Mouse (Mus musculus): Measurements from ENCODE around the gene Rarres2. TPM values are rescaled to one million over a fixed set of nuclear protein-coding genes. Genes with fewer than 3 reads are reported as not detected.

The Rarres2 gene
- polyA plus RNA-seq, 1 experiment, result 28.8 TPM

DNA sequence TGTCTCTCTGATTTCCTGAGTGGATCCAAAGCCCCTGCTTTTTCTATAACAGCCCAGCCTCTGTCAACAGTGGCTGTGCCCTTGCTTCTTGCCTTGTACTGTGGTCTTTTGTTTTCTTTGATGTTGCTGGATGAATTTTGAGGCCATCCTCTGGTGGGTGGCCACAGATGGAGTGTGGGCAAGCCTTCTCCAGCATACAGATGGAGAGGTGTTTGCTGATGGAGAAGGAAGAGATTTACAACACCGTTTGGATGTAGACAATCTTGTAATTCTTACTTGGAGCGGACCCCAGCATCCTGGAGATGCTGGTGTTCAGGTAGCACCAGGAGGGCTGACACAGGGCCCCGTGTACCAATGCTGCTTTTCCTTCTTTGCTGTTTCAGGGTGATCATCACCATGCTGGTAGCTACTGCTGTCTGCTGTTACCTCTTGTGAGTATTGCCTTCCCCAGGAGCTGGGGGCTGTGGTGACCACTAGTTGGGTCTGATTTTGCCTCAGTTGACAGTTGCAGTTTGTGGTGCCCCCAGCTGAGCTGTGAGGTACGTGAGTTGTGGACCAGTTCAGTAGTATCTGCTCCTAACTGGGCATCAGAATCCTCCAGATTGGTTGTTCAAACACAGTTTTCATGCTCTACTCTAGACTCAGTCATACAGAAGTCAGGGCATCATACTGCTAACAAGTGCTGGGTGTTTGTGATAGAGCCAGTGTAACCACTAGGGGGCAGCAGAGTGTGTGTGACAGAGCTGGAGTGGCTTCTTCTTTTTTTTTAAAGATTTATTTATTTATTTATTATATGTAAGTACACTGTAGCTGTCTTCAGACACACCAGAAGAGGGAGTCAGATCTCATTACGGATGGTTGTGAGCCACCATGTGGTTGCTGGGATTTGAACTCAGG, 33.5 kb downstream of the Rarres2 start:
- 81% methylated on average over 5 of the region's 5 CpGs for WGBS
- TF ChIP-seq CTCF (IDR thresholded peaks at IDR 0.05; ENCODE audit: borderline replicate concordance, control insufficient read depth, extremely low read depth, insufficient read depth, low read length, poor library complexity), result no peak
- no peak for TF ChIP-seq POLR2A (IDR thresholded peaks at IDR 0.05; ENCODE audit: control insufficient read depth, extremely low read depth, insufficient read depth, low read length, poor library complexity)
- H3K4me1 ChIP-seq (replicated peaks; ENCODE audit: control insufficient read depth, insufficient read depth, low read length), result no peaks in the 10 kb centered on the region
- H3K27ac ChIP-seq (ENCODE audit: control insufficient read depth, insufficient read depth, low read length), result no peak overlapping the region
- H3K36me3 ChIP-seq (ENCODE audit: control insufficient read depth, insufficient read depth, low read length), result no peaks in the 10 kb centered on the region
- H3K4me3 ChIP-seq (ENCODE audit: control insufficient read depth, insufficient read depth, low read length), result no peak overlapping the region
- no peaks in the 10 kb centered on the region for H3K27me3 ChIP-seq (ENCODE audit: control insufficient read depth, insufficient read depth, low read length)
- DNase-seq, result peak; percentile 71

DNA sequence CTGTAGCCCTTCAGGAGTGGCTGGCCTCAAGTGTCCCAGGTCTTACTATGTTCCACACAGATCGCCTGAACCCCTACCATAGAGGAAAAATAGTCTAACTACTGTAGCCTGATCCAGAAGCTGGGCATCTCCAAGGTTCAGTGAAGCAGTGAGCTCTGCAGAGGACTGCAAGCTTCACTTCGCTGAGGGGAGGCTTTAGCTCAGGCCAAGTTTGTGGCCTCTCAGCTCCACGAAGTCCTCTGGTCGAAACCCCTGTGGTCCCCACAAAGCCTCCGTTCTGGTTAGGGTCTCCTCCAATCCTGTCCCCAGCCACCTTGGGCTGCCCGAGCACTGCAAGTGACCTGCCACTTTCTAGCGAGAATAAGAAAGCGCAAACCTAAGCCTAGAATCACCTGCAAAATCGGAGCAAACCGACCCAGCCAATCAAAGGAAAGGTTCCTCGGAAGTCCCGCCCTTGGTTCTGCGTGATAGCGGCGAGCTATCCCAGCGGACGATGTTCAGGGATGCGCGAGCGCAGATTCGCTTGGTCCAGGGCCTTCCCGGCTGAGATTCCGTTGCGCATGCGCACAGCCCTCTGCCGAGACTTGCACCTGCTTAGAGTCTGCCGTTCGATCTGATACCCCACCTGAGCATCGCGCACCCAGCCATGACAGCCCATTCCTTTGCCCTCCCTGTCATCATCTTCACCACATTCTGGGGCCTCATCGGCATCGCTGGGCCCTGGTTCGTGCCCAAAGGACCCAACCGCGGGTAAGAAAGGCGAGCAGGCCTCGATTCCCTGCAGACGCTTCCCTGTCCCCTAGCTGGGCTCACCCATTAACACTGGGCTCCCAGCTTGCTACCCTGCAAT, 35.3 kb downstream of the Rarres2 start, which contains the start of gene Atp6v0e2:
Gene Atp6v0e2, plus strand, starts transcription at position 511 of the 850 bp plus-strand sequence.
- DNase-seq, result no peak
- no peaks in the 10 kb centered on the region for H3K4me1 ChIP-seq (replicated peaks; ENCODE audit: control insufficient read depth, insufficient read depth, low read length)
- H3K27me3 ChIP-seq (ENCODE audit: control insufficient read depth, insufficient read depth, low read length), result no peaks in the 10 kb centered on the region
- no peaks in the 10 kb centered on the region for H3K36me3 ChIP-seq (ENCODE audit: control insufficient read depth, insufficient read depth, low read length)
- H3K4me3 ChIP-seq (ENCODE audit: control insufficient read depth, insufficient read depth, low read length), result no peak within 1 kb of the TSS
- no peak within 1 kb of the TSS for H3K27ac ChIP-seq (ENCODE audit: control insufficient read depth, insufficient read depth, low read length)
- no peak for TF ChIP-seq POLR2A (IDR thresholded peaks at IDR 0.05; ENCODE audit: control insufficient read depth, extremely low read depth, insufficient read depth, low read length, poor library complexity)
- no peak for TF ChIP-seq CTCF (IDR thresholded peaks at IDR 0.05; ENCODE audit: borderline replicate concordance, control insufficient read depth, extremely low read depth, insufficient read depth, low read length, poor library complexity)
- WGBS, result 70% methylated on average over 38 of the region's 38 CpGs

DNA sequence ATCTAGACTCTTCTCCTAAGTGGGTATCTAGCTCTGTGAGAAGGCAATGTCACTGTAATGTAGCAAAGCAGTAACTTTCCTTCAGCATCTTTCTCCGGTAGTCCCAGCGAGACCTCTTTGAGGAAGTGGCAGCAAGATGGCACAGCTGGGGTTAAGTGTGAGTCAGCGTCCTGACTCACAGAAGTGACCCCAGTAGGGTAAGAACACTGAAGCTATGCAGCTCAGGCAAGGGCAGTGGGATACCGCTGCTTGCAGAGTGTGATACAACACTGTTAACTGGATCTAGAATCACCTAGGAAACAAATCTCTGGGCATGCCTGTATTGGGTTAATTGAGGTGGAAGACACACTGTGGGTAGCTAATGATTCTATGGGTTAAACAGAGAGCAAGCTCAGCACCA, 36.5 kb downstream of the Rarres2 start:
- H3K27me3 ChIP-seq (ENCODE audit: control insufficient read depth, insufficient read depth, low read length), result no peaks in the 10 kb centered on the region
- no peak for TF ChIP-seq POLR2A (IDR thresholded peaks at IDR 0.05; ENCODE audit: control insufficient read depth, extremely low read depth, insufficient read depth, low read length, poor library complexity)
- no peak for TF ChIP-seq CTCF (IDR thresholded peaks at IDR 0.05; ENCODE audit: borderline replicate concordance, control insufficient read depth, extremely low read depth, insufficient read depth, low read length, poor library complexity)

DNA sequence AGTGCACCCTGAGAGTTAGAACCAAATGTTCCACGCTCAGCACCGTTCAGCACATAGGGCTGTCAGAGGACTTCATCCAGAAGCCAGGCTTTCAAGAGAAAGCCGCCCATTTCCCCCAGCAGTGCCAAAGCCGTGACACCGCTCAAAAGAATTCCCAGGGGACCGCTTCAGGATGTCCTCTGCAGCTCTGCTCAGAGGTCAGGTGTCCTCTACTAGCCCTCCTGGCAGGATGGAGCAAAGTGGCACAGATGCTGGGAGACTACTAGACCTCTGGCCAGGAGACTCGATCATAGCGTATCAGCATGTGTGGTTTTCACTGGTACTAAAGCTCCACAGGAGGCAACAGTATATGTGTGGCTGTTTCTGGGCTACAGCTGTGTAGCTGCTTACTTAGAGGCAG, 37.7 kb downstream of the Rarres2 start:
- Histone ChIP-seq H3K27me3 (ENCODE audit: control insufficient read depth, insufficient read depth, low read length) (no peaks in the 10 kb centered on the region), H3K27ac (ENCODE audit: control insufficient read depth, insufficient read depth, low read length) (no peak overlapping the region), H3K4me3 (ENCODE audit: control insufficient read depth, insufficient read depth, low read length) (no peak overlapping the region), H3K4me1 (replicated peaks; ENCODE audit: control insufficient read depth, insufficient read depth, low read length) (no peaks in the 10 kb centered on the region), H3K36me3 (ENCODE audit: control insufficient read depth, insufficient read depth, low read length) (no peaks in the 10 kb centered on the region)
- no peak for DNase-seq
- TF ChIP-seq CTCF (IDR thresholded peaks at IDR 0.05; ENCODE audit: borderline replicate concordance, control insufficient read depth, extremely low read depth, insufficient read depth, low read length, poor library complexity) (no peak), POLR2A (IDR thresholded peaks at IDR 0.05; ENCODE audit: control insufficient read depth, extremely low read depth, insufficient read depth, low read length, poor library complexity) (no peak)
- 94% methylated on average over 8 of the region's 8 CpGs for WGBS

More for the DNA sequence above, 36.5 kb downstream of the Rarres2 start:
- H3K4me1 ChIP-seq (replicated peaks; ENCODE audit: control insufficient read depth, insufficient read depth, low read length), result no peaks in the 10 kb centered on the region
- H3K4me3 ChIP-seq (ENCODE audit: control insufficient read depth, insufficient read depth, low read length), result no peak overlapping the region
- no peak for DNase-seq
- no peak overlapping the region for H3K27ac ChIP-seq (ENCODE audit: control insufficient read depth, insufficient read depth, low read length)
- 25% methylated on average over 4 of the region's 4 CpGs for WGBS
- no peaks in the 10 kb centered on the region for H3K36me3 ChIP-seq (ENCODE audit: control insufficient read depth, insufficient read depth, low read length)

DNA sequence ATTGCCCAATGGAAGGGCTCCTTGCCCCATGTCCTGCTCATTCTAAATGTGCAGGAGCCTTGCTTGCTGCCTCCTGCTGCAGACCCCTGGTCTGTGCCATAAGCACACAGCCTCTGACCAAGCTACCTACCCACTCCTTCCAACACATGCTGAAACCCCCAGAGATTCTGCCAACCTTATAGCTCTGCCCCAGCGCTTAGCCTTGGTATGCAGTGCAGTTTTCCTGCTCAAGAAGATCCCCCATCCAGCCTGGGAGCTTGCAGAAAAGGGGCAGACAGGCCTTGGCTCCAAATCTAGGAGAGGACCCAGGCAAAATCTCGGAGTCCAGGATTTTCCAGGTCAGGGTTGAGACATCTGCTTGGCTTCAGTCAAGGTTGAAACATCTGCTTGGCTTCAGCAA, 39.1 kb downstream of the Rarres2 start:
- Histone ChIP-seq H3K36me3 (ENCODE audit: control insufficient read depth, insufficient read depth, low read length) (no peaks in the 10 kb centered on the region), H3K27ac (ENCODE audit: control insufficient read depth, insufficient read depth, low read length) (no peak overlapping the region), H3K27me3 (ENCODE audit: control insufficient read depth, insufficient read depth, low read length) (no peaks in the 10 kb centered on the region), H3K4me3 (ENCODE audit: control insufficient read depth, insufficient read depth, low read length) (no peak overlapping the region), H3K4me1 (replicated peaks; ENCODE audit: control insufficient read depth, insufficient read depth, low read length) (no peaks in the 10 kb centered on the region)
- DNase-seq, result no peak
- TF ChIP-seq CTCF (IDR thresholded peaks at IDR 0.05; ENCODE audit: borderline replicate concordance, control insufficient read depth, extremely low read depth, insufficient read depth, low read length, poor library complexity) (no peak), POLR2A (IDR thresholded peaks at IDR 0.05; ENCODE audit: control insufficient read depth, extremely low read depth, insufficient read depth, low read length, poor library complexity) (no peak)
- WGBS, result 92% methylated on average over 2 of the region's 2 CpGs

DNA sequence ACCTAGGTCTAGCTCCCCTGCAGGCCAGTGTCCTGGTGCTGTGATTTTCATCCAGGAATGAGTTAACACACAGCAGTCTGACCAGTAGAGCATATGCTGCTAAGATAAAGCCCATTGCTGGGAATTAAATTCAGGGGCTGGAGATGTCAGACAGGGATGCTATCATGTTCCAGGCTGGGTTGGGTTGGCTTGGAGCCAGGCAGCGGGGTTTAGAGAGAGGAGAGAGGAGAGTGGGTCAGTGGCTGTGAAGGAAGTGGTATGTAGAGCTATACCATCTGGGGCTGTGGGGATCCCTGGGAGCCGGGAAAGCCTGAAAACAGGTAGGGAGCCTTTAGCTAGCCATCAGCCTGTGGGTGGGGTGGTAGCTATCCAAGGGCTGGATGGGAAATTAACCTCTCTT, 41.7 kb downstream of the Rarres2 start:
- Histone ChIP-seq H3K27ac (ENCODE audit: control insufficient read depth, insufficient read depth, low read length) (no peak overlapping the region), H3K27me3 (ENCODE audit: control insufficient read depth, insufficient read depth, low read length) (no peaks in the 10 kb centered on the region), H3K36me3 (ENCODE audit: control insufficient read depth, insufficient read depth, low read length) (no peaks in the 10 kb centered on the region), H3K4me1 (replicated peaks; ENCODE audit: control insufficient read depth, insufficient read depth, low read length) (no peaks in the 10 kb centered on the region), H3K4me3 (ENCODE audit: control insufficient read depth, insufficient read depth, low read length) (no peak overlapping the region)
- DNase-seq, result no peak
- TF ChIP-seq CTCF (IDR thresholded peaks at IDR 0.05; ENCODE audit: borderline replicate concordance, control insufficient read depth, extremely low read depth, insufficient read depth, low read length, poor library complexity) (no peak), POLR2A (IDR thresholded peaks at IDR 0.05; ENCODE audit: control insufficient read depth, extremely low read depth, insufficient read depth, low read length, poor library complexity) (no peak)
- 58% methylated on average over 2 of the region's 2 CpGs for WGBS
